Mouse (Mus musculus) frontal cortex, postnatal 36 days (tissue): ENCODE results near the gene Zfp575.
A peak's percentile ranks its signal among the peaks of the same experiment; 100 is the strongest.
"Not testable (repeated sequence)": the region's sequence is repeated elsewhere in the genome, so short reads cannot be mapped to it uniquely, and the experiment has no call there.

Experiments used
- DNase-seq, 2 experiments: peaks; one replicate each; pipeline ENCODE4 v3.0.0; 2022; ENCODE audit warnings: low spot score in 2 of 2

Zfp575 gene

DNA sequence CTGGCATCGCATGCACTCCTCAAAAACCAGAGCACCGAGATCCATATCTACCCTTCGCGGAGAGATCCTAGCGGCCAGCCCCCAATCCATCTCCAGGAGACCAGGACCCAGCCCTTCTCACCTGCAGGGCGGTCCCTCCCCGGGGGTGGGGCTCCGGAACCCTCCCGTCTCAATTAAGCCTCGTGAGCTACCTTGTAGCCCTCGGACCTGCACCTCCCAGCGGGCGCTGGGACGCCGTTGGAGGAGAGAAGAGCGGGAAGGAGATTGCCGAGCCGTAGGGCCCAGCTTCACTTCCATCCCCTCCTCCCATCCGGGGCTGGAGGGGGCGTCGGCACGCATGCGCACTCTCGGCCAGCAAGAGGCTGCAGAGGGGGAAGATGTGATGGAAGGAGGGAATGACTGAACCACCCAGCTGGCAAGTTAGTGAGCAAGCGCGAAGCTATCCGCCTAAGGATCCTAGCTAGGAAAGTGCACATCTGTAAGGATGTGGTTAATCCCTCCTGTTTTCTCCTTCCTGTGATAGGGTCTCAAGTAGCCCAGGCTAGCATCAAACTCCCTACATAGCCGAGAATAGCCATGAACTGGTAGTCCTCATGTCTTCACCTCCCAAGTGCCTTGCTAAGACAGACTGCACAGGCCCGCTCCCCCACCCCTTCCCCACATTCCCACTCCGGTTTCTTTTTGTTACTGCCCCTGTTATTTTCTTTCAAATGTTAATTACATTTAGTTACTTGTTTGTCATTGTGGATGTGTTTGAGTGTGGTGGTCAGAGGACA lies at the start of gene Zfp575, which contains the start of gene Ethe1:
Gene Zfp575 (minus strand): TSS at position 312 of the 776 bp plus-strand sequence.
Gene Ethe1 (plus strand): TSS at position 214 of the 776 bp plus-strand sequence.
- peak; percentile 86 to 88 for DNase-seq

GRCm38 (mm10) chr7:24637046-24637445 lies 49.6 kb upstream of the Zfp575 start:
- DNase-seq = no peak

GRCm38 (mm10) chr7:24636264-24636663 lies 48.8 kb upstream of the Zfp575 start, which contains the start of gene Lypd3:
Gene Lypd3, plus strand, starts transcription at chr7:24636550.
- DNase-seq = no peak

GRCm38 (mm10) chr7:24630116-24630880 lies 42.9 kb upstream of the Zfp575 start:
- DNase-seq = no peak

DNA sequence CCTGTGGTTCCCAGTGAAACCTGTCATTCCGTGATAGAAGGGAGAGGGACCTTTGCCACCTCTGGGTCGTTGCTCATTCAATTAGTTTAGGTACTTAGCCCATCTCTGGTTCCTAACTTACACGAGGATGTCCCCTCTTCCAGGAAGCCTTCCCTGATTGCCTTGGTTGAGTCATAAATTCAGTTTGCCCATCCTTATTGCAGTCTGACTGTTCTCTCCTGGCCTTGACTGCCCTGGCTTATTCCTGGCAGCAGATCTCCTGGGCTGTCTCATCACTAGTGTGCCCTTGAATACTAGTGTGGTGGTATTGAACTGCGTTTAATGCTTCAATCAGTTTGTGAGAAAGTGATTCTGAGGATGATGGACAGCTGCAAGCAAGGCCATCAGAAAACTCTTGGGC lies 42.2 kb upstream of the Zfp575 start:
- DNase-seq = no peak

DNA sequence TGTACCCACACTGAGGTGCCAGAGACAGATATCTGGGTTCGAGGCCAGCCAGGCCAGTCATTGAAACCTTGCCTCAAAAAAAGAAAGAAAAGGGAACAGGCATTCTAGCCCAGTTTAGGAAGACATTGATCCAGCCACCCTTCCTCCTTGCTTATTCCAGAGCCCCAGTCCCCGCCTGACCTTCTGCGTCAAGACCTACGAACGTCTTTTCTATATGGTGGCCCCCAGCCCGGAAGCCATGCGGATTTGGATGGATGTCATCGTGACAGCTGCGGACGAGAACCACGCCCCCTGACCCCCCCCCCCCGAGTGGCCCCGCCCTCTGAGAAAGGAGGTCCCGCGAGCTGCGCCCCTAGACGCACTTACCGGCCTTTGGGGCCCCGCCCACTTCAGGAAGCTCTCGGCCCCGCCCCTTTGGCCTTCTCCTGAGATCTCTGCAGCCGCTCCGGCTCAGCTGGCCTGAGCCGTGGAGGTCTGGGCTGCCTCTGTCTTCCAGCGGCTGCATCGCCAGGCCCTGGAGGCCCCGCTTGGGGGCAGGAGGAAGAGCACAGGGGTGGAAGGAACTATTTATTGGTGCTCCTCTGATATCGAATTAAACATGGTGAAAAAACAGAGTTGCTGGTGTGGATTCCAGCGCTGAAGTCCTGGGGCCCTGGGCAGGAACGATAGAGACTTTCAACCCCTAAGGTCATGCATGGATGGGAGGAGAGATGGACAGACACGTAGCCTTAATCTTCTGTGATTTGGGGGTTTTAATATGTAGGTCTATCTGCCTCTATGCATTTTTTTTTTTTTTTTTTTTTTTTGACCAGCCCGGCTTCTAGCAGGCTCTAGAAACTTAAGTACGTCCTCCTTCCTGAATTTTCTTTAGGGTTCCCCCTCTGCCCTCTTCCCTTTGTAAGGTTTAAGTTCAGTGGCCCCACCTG lies 41.5 kb upstream of the Zfp575 start:
- peak; percentile 20 to 26 for DNase-seq

- DNase-seq = no peak
These were observed 35.5 kb upstream of the Zfp575 start for GRCm38 (mm10) chr7:24622967-24623366.

DNA sequence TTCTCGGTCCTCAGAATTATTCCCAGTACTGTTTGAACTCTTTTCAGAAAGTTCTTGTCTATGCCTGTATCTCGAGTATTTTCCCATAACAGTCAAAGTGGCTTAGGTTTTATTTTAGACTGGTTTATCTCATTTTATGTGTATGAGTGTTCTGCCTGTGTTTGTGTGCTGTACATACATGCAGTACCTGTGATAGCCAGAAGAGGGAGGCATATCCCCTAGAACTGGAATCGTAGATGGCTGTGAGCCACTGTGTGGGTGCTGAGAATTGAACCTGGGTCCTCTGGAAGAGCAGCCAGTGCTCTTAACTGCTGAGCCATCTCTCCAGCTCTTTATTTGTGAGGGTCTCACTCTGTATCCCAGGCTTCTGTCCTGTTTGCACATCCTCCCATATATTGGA lies 33.8 kb upstream of the Zfp575 start:
- DNase-seq = no peak

GRCm38 (mm10) chr7:24619671-24620397 lies 32.4 kb upstream of the Zfp575 start:
- DNase-seq = no peak

DNA sequence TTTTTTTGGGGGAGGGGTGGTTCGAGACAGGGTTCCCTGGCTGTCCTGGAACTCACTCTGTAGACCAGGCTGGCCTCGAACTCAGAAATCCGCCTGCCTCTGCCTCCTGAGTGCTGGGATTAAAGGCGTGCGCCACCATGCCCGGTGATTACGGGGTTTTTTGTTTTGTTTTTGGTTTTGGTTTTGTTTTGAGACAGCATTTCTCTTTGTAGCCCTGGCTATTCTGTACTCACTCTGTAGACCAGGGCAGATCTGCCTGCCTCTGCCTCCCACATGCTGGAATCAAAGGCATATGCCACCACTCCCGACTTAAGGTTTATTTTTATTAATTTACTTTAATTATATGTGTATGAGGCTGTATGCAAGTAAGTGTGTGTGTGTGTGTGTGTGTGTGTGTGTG lies 30.9 kb upstream of the Zfp575 start:
- not testable (repeated sequence) for DNase-seq

GRCm38 (mm10) chr7:24617763-24618162 lies 30.3 kb upstream of the Zfp575 start:
- no peak for DNase-seq

DNA sequence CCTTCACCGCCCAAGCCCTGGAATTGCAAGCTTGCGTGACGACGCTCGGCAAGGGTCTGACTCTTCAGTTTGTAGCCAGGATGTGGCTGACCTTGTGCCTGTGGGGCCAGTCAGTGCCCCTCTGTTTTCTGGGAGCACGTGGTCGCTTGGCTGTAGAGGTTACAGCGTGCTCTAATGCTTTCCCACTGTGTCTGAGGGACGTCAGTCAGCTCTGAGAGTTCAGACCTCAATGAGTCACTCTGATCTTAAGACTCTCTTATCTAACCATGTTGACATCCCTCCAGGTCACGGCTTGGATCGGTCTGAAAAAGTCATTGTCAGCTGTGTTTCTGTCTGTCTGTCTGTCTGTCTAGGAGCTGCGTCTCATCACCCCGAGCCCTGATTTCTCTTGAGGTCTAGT lies 27.4 kb upstream of the Zfp575 start:
- no peak for DNase-seq

- no peak for DNase-seq
These were observed 25.0 kb upstream of the Zfp575 start for GRCm38 (mm10) chr7:24612308-24612910.

- no peak for DNase-seq
These were observed 24.3 kb upstream of the Zfp575 start for GRCm38 (mm10) chr7:24611709-24612108.

DNA sequence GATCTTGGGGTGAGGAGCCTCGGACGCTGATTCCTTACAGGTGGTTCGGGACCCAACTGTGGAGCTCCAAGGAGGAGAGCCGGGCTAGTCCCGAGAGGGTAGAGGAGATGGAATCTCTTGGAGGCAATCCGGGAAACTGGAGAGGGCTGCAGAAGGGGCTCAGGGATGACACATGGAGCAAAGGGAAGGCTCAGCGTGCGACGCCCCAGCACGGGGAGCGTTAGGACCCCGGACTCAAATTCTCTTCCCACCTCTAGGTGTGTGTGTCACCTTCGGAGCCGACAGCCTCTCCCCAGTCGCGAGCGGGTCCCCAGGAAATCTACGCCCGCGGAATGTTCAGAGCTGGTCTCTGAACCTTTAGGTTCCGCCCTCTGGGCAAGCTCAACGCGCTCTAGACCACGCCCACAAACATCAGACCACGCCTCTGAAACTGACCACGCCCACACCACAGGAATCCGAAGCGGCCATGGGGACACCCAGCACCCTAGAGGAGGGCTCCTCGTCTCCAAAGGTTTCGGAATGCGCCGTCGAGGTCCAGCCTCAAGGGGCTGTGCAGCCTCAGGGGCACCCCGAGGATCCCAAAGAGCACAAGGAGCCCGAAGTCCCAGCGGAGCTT lies 23.5 kb upstream of the Zfp575 start:
- DNase-seq = peak in 1 of 2 experiments; percentile 23

- no peak for DNase-seq
These were observed 22.9 kb upstream of the Zfp575 start, which contains the start of gene Phldb3 for GRCm38 (mm10) chr7:24610144-24610878. Gene Phldb3, plus strand, starts transcription at chr7:24610763.

- no peak for DNase-seq
These were observed 21.1 kb upstream of the Zfp575 start for GRCm38 (mm10) chr7:24608561-24608960.

GRCm38 (mm10) chr7:24608017-24608416 lies 20.6 kb upstream of the Zfp575 start:
- DNase-seq = no peak

DNA sequence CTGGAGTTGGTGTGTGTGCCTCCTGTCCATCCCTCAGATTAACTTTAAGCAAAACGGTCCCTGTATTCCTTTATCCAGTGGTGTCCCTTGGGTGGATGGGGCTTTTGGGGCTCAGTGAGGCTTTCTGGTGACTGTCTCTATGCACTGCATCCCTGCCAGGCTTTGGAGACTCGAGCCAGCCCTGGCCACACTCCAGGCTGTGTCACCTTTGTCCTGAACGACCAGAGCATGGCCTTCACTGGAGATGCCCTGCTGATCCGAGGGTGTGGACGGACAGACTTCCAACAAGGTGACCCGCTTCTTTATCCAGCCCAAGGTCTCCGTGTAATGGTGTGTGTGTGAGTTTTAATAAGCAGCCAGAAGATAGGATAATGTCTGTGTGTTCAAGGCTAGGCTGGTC lies 18.6 kb upstream of the Zfp575 start:
- DNase-seq = no peak
